Mouse (Mus musculus) activated CD4-positive, CD25-positive, alpha-beta regulatory T cell, adult 4 months (primary cell): Measurements from ENCODE around the gene Lin37. TPM values are rescaled to one million over a fixed set of nuclear protein-coding genes. Genes with fewer than 3 reads are reported as not detected.

Experiments
- ATAC-seq: one replicate; pipeline ENCODE4 v1.8.0; 2017
- polyA plus RNA-seq, 2 experiments: library from polyadenylated mRNA; unstranded; fragments of 100-300 nt; shearing (Covaris generic); gene quantifications; one replicate each; pipeline ENCODE4 v1.2.1; 2017

The Lin37 gene
- polyA plus RNA-seq = 100 to 1,000 TPM in 1 of 2 experiments, 10 to 100 TPM in 1; 93.6 to 106 TPM

- peak; percentile 72 for ATAC-seq
These were observed at the start of gene Lin37 for GRCm38 (mm10) chr7:30559443-30559954. Gene Lin37, minus strand, starts transcription at chr7:30559838.

GRCm38 (mm10) chr7:30608476-30608875, 48.8 kb upstream of the Lin37 start:
- no peak for ATAC-seq

- ATAC-seq = peak; percentile 76
These were observed 48.2 kb upstream of the Lin37 start for GRCm38 (mm10) chr7:30607706-30608309.

GRCm38 (mm10) chr7:30604944-30605343, 45.3 kb upstream of the Lin37 start:
- ATAC-seq = no peak

DNA sequence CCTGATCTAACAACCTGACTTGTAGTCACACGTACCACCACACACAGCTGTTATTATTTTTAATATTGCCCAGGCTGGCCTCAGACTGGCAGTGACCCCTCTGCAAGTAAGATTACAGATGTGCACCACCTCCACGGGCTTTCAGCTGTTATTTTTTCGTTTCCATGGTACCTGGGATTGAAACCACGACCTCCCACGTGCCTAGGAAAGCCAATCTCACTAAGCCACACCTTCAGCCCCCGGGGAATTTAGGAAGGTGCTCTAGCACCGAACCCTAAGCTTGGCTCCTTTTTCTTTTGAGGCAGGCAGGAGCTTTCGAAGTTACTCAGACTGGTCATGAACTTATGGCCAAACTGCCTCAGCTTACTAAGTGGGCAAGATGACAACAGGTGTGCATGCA, 44.8 kb upstream of the Lin37 start:
- ATAC-seq = no peak

DNA sequence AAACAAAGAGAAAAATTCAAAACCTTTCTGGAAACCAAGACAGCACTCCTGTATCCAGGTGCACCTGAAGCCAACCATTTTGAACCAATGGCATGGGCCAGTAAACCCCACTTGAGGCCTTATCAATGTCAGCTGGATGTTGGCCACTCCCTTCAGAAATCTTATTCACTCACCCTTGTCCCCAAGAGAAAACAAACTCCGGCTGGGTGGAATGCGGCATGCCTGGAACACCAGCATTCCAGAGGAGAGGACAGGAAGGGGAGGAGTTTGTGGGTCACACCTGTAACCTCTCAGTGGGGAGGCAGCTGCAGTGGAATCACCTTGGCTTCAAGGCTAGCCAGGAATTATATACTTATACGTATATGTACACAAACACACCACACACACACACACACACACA, 42.9 kb upstream of the Lin37 start:
- no peak for ATAC-seq

DNA sequence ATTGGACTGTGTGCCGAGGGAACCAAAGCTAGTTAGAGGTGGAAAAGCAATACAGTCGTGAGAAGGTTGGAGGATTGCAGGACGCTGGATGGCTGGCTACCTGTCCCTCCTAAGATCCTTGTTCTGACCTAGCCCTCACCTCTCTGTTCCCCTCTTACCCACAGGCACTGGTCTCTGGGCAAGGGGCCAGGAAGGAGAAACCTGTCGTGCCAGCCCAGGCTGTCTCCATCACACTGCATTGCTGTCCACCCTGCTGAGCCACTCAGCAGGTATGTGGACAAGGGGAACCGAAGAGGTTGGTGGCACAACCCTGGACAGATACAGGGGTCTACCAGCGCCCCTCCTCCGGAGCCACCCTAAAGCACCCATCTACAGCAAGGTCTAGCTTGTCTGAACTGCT, 41.0 kb upstream of the Lin37 start:
- no peak for ATAC-seq

DNA sequence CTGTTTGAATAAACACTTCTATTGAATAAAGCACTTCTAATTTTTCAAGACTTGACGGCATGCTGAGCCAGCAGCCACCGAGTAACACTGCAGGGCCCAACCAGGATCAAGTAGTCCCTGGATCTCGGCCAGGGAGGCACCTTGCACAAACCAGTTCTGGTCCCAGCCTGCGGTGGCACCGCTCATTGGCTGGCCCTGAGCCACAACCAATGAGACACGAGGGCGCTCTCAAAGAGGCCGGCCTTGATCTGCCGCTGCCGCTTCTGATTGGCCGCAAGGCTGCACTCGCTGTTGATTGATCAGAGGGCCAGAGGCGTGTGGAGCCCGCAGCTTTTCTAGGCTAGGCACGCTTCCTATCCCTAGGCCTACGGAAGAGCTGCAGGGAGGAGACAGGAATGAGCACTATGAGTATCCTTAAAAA, 40.3 kb upstream of the Lin37 start:
- ATAC-seq = peak; percentile 90

DNA sequence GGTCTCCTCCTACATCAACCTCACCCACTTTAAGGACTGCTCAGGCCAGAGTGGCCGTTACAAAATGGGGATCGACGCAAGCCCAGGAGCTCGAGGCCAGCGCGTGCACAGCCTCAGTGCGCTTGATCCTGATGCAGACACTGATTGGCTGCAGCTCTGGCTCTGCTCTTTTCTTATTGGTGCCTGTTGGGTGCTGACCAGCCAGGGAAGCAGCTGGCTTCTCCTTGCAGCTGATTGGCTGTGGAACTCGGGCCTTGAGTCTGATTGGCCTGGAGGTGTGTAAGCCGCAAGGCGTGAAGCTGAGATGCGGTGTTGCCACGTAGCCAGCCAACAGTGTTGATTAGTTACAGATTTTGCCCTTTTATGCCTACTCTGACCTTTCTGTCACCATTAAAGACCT, 39.1 kb upstream of the Lin37 start, which contains the start of gene Zbtb32:
TSS of gene Zbtb32 (minus strand) at position 124 of the 400 bp plus-strand sequence.
- no peak for ATAC-seq

DNA sequence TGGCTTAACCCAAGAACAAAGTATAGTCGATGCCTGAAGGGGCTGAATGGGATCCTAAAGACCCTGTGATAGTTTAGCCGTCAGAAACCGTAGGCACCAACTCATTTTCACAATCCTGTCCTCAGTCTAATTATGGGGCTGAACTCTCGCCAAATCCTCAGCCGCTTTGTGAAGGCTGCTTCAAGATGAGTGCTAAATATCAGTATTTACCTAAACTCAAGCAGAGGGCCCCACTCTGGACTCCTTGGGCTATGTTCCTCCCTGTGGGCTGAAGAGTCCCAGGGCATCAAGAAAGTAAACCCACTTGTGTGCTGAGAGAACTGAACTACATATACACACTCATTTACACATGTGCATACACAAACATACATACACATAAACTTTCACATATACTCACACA, 37.2 kb upstream of the Lin37 start:
- ATAC-seq = no peak

- ATAC-seq = no peak
These were observed 36.5 kb upstream of the Lin37 start for GRCm38 (mm10) chr7:30596093-30596492.

DNA sequence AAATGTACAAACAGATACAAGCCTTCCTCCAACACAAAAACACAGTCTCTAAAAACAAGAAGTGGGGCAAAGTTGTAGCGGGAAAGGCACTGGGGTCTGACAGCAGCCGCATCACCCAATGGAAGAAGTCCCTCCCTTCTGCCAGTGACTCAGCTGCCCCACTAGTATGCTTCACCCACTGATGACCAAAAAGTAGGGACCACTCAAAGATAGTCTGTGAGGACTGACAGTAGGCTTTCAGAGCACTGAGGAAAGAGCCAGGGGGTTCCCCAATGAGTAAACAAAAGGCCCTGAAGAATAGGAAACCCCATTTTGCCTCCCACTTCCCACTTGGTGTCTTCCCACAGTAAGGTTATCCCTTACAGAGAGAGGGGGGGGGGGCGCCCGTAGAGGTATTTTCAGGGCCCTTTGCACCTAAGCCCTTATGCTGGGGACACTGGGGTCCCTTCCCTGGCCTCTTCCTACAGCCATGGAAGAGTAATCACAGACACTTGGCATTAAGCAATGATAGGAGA, 34.9 kb upstream of the Lin37 start:
- peak; percentile 38 for ATAC-seq

GRCm38 (mm10) chr7:30593579-30594509, 34.2 kb upstream of the Lin37 start:
- peak; percentile 34 for ATAC-seq

DNA sequence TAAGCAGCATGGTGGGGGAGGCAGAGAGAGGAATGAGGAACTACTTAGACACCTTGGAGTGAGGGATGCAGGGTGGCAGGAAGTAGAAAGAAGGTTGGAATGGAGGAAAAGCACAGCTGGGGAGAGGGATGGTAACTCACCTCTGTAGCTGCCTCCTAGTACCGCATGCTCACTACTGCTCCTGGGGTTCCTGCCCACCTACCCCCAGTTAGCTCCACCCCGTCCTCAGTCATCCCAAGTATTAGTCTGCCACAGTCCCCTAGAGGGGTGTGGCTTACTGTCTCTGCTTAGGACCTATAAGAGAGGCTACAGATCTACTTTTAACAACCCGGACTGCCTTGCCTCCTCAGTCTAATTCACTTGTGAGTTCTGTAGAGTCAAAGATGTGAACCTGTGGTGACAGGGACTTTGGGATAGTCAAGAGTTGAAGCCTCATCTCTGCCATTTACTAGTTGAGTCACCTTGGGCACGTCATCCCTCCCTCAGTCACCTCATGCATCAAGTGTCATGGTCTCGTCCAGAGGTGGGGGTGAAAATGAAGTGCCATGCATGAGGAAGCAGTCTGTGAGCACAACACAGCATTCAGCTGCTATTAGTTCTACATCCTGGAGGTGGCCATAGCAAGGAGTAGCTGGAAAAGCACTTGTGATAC, 33.3 kb upstream of the Lin37 start:
- no peak for ATAC-seq

- ATAC-seq = no peak
These were observed 31.9 kb upstream of the Lin37 start for GRCm38 (mm10) chr7:30591605-30591951.

GRCm38 (mm10) chr7:30590927-30591604, 31.4 kb upstream of the Lin37 start:
- ATAC-seq = no peak

- ATAC-seq = no peak
These were observed 30.0 kb upstream of the Lin37 start for GRCm38 (mm10) chr7:30589435-30590301.

GRCm38 (mm10) chr7:30588676-30589434, 29.2 kb upstream of the Lin37 start, which contains the start of gene Kmt2b:
Gene Kmt2b, minus strand, starts transcription at chr7:30588726.
- ATAC-seq = peak; percentile 81

DNA sequence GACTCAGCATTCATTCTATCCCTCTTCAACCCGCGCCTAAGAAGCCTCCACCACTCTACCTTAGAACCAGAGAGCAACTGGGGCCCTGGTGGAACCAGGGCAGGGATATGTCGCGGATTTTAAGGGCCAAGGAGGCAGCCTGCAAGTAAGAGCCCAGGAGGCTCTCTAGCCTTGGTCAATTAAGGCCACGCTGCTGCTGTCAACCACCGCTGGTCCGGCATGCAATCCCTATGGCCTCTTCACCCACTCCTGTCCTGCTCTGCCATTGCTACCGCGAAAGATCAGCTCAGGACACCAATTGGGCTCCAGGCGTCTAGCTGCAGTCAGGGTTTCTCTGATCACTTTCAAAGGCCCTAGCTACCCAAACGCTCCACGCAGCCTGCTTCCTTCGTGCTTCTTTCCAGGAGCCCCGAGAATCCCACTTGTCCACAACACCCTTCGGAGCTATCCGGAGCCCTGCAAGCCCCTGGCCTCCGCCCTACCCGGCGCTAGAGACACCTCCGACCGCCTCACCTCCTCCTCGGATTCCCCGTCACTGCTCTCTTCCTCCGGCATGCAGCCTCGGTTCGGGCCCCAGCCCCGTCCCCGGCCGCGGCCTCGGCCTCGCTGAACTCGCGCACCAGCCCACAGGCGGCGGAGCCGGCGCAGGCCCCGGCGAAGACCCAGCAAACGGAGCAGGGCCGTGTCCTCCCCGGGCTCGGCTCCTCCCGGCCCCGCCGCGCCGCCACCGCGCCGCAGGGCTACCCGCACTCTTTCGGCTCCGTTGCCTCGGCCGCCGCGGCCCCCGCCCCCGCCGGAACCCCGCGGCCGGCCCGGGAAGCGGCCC, 28.4 kb upstream of the Lin37 start:
- ATAC-seq = no peak
